Comparison of ENCODE assay signal across 9 mouse cellular contexts in genomic region chr15:85162693-85163663, GRCm38 (mm10). TPM values are rescaled to one million over a fixed set of nuclear protein-coding genes. Genes with fewer than 3 reads are reported as not detected.
A peak's percentile ranks its signal among the peaks of the same experiment; 100 is the strongest.
DNase-seq lines count a peak whose midpoint lies in the region; ATAC-seq lines count a peak whose summit lies in the region.
"Had no signal": no experiment of that assay in that cellular context is flagged by ENCODE, and none has a peak within 500 bp of the region (broad histone marks: within the 10 kb centered on the region; RNA-seq: fewer than 3 reads in every experiment).

No protein-coding gene starts in this region.

- H3K4me1 ChIP-seq in heart, embryonic 16.5 days (ENCODE audit: control insufficient read depth, insufficient read depth, low read length): peaks cover 9% of the 10 kb centered on the region
- peaks cover 51% of the 10 kb centered on the region for H3K4me1 ChIP-seq in limb, embryonic 13.5 days

- H3K27me3 ChIP-seq in heart, embryonic 16.5 days (ENCODE audit: control insufficient read depth, insufficient read depth, low read length): peaks cover 33% of the 10 kb centered on the region
- H3K27me3 ChIP-seq in limb, embryonic 13.5 days: no peaks in the 10 kb centered on the region

- no peak for ATAC-seq in heart, embryonic 16.5 days (replicated peaks; ENCODE audit: extremely low read depth, insufficient read depth, low FRiP score)
- no peak for ATAC-seq in limb, embryonic 13.5 days (ENCODE audit: low FRiP score, low read depth)

- H3K27ac ChIP-seq in heart, embryonic 16.5 days (ENCODE audit: low read length): peak overlapping the region; percentile 37
- H3K27ac ChIP-seq in limb, embryonic 13.5 days: peak overlapping the region; percentile 53; the same call in 1 of the 2 replicates

- peak; percentile 31 for DNase-seq in 3T3-L1 (ENCODE audit: low read depth, low spot score)
- DNase-seq in embryo, embryonic 11 days: peak; percentile 63
- DNase-seq in left cerebral cortex, postnatal 36 days (ENCODE audit: low spot score in 2 of 2): no peak
- no peak for DNase-seq in T-cell, adult 2 months (ENCODE audit: low spot score)
- DNase-seq in adrenal gland, adult 8-10 months: no peak
- DNase-seq in cerebellum, postnatal 4 days (ENCODE audit: low spot score in 2 of 2): no peak

- no peak overlapping the region for H3K9ac ChIP-seq in heart, embryonic 16.5 days (ENCODE audit: low read length)
- H3K9ac ChIP-seq in limb, embryonic 13.5 days: no peak overlapping the region

- no peaks in the 10 kb centered on the region for H3K9me3 ChIP-seq in heart, embryonic 16.5 days (replicated peaks; ENCODE audit: control insufficient read depth, low read length)
- H3K9me3 ChIP-seq in limb, embryonic 13.5 days: no peaks in the 10 kb centered on the region

- H3K4me2 ChIP-seq in heart, embryonic 16.5 days (ENCODE audit: low read depth, low read length): no peak overlapping the region
- no peak overlapping the region for H3K4me2 ChIP-seq in limb, embryonic 13.5 days (replicated peaks)

- no peaks in the 10 kb centered on the region for H3K36me3 ChIP-seq in heart, embryonic 16.5 days (ENCODE audit: control insufficient read depth, insufficient read depth)
- no peaks in the 10 kb centered on the region for H3K36me3 ChIP-seq in limb, embryonic 13.5 days

- intact Hi-C loops in left cerebral cortex, postnatal 36 days (cut with DNase I): no loop called here

- no peak overlapping the region for H3K4me3 ChIP-seq in heart, embryonic 16.5 days (ENCODE audit: low read length)
- no peak overlapping the region for H3K4me3 ChIP-seq in limb, embryonic 13.5 days

- 37% methylated on average over 21 of the region's 21 CpGs for WGBS in heart, embryonic 16.5 days
- WGBS in limb, embryonic 13.5 days: 25% methylated on average over 21 of the region's 21 CpGs

RNA-seq across cellular contexts. Expression of gene Ribc2, which starts 31.1 kb away (rescaled TPM):
- polyA plus RNA-seq in heart, embryonic 16.5 days (2015; fragmentation: Nextera tagmentation; extraction: Ambion mirVana): 0.20 and 0.29 TPM in 2 replicates
- 0.83 and 1.3 TPM in 2 replicates for polyA plus RNA-seq in limb, embryonic 13.5 days (2015; fragmentation: Nextera tagmentation; extraction: Ambion mirVana)
- not detected for total RNA-seq in left cerebral cortex, postnatal 36 days (2021)
- under 1 TPM in 1 of 4 experiments, not detected in 3; 0.16 TPM for total RNA-seq in adrenal gland, adult 8-10 months (2022)

RNA-seq across cellular contexts. Expression of gene Smc1b, which starts 31.2 kb away (rescaled TPM):
- 0.07 and 0.08 TPM in 2 replicates for polyA plus RNA-seq in heart, embryonic 16.5 days (2015; fragmentation: Nextera tagmentation; extraction: Ambion mirVana)
- 0.18 and 0.24 TPM in 2 replicates for polyA plus RNA-seq in limb, embryonic 13.5 days (2015; fragmentation: Nextera tagmentation; extraction: Ambion mirVana)
- total RNA-seq in left cerebral cortex, postnatal 36 days (2021): not detected
- not detected for total RNA-seq in adrenal gland, adult 8-10 months (2022)
- polyA plus RNA-seq: gonadal fat pad, adult 2 months had no signal

RNA-seq across cellular contexts. Expression of gene Fbln1, which starts 42.8 kb away (rescaled TPM):
- 109 and 124 TPM in 2 replicates for polyA plus RNA-seq in heart, embryonic 16.5 days (2015; fragmentation: Nextera tagmentation; extraction: Ambion mirVana)
- polyA plus RNA-seq in limb, embryonic 13.5 days (2015; fragmentation: Nextera tagmentation; extraction: Ambion mirVana): 217 and 232 TPM in 2 replicates
- 10 to 100 TPM in 1 of 2 experiments, 1 to 10 TPM in 1; 9.0 to 14.4 TPM for total RNA-seq in left cerebral cortex, postnatal 36 days (2021)
- 10 to 100 TPM; 24.9 to 34.2 (median 29.2) TPM for total RNA-seq in adrenal gland, adult 8-10 months (2022)

Comparison
In these comparisons a context has a peak if more than half of its experiments do, and no peak if none do; other contexts are left out.
1. DNase-seq: peak in 3T3-L1 (single experiment) and embryo, embryonic 11 days (single experiment); none in left cerebral cortex, postnatal 36 days (0 of 2), T-cell, adult 2 months (single experiment), adrenal gland, adult 8-10 months (single experiment) and cerebellum, postnatal 4 days (0 of 2).